Mouse (Mus musculus) kidney, embryonic 16.5 days (tissue): ENCODE results near the gene Heatr5a. TPM values are rescaled to one million over a fixed set of nuclear protein-coding genes. Genes with fewer than 3 reads are reported as not detected.

Experiments used
- ATAC-seq: fragments of 200-750 bp; cut with Nextera tagmentation; 2 replicates; pipeline ENCODE4 v1.8.0; 2017; ENCODE audit warnings: moderate TSS enrichment; ENCODE audit not compliant: low FRiP score, low TSS enrichment
- H3K27ac ChIP-seq: fragments of 300-500 bp; sonication (generic); 2 replicates; pipeline ENCODE4 v1.5.1; 2014; ENCODE audit warnings: low read length
- H3K27me3 ChIP-seq: fragments of 300-500 bp; sonication (generic); 2 replicates; pipeline ENCODE4 v1.6.1; 2014; ENCODE audit warnings: low read length, control low read depth, mixed read lengths; ENCODE audit not compliant: insufficient read depth
- H3K36me3 ChIP-seq: fragments of 300-500 bp; sonication (generic); 2 replicates; pipeline ENCODE4 v1.6.1; 2014; ENCODE audit warnings: low read length, control low read depth, mixed read lengths; ENCODE audit not compliant: insufficient read depth
- H3K4me1 ChIP-seq: fragments of 300-500 bp; sonication (generic); 2 replicates; pipeline ENCODE4 v1.6.1; 2014; ENCODE audit warnings: low read length, control low read depth, mixed read lengths; ENCODE audit not compliant: insufficient read depth
- H3K4me2 ChIP-seq: fragments of 300-500 bp; sonication (generic); replicated peaks from 2 replicates; pipeline ENCODE4 v1.6.1; 2014; ENCODE audit warnings: low read depth, low read length
- H3K4me3 ChIP-seq: fragments of 300-500 bp; sonication (generic); 2 replicates; pipeline ENCODE4 v1.5.1; 2014; ENCODE audit warnings: mild to moderate bottlenecking, low read length
- H3K9ac ChIP-seq: fragments of 300-500 bp; sonication (generic); replicated peaks from 2 replicates; pipeline ENCODE4 v1.6.1; 2014; ENCODE audit warnings: low read length
- H3K9me3 ChIP-seq: fragments of 300-500 bp; sonication (generic); 2 replicates; pipeline ENCODE4 v1.6.1; 2016; ENCODE audit warnings: low read length, control low read depth
- WGBS: fragments of 180-500 bp; shearing (Covaris S2); extraction: QIAGEN DNeasy Blood & Tissue Kit; methylation state at CpG from one replicate; pipeline ENCODE4 v1.1.7; 2014; 5-methylcytosine and 5-hydroxymethylcytosine counted together
- polyA plus RNA-seq: library from polyadenylated mRNA; unstranded; fragments of >200 nt; fragmentation: Nextera tagmentation; extraction: Ambion mirVana; gene quantifications from 2 replicates; pipeline ENCODE4 v1.2.1, GENCODE M21; 2015

Heatr5a gene
- polyA plus RNA-seq: 9.4 and 10.5 TPM in 2 replicates

DNA sequence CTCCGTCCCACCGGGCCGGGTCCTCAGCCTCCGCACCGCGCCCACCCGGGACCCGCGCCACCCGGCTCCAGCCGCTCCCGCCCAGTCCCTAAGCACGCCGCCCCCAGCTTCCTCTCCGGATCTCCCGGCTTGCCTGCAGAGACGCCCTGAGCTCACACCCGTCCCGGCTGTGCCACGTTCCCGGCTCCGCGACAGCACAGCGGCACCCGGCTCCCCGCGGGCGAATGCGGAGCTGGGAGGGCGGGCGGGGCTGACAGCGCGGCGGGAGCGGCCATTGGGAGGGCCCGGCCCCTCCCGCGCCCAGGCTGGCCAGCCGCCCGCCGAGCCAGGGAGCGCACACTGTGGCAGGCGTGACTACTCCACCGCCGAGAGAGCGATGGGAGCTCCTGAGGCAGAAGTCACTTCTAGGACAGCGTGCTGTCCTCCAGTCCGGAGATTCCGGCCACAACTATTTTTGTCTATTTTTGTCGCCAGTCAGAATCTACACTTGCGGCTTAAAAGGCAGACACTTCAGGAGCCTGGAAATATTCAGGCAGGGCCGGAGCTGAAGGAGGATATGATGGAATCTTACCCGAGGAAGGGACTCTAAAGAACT, at the start of gene Heatr5a:
TSS of gene Heatr5a (minus strand) at position 252 of the 595 bp plus-strand sequence.
- H3K4me1 ChIP-seq: peaks cover 10% of the 10 kb centered on the region; the same call in 1 of the 2 replicates
- H3K36me3 ChIP-seq: no peaks in the 10 kb centered on the region
- peak; percentile 99 for ATAC-seq
- peak within 1 kb of the TSS; percentile 64 for H3K4me2 ChIP-seq
- peak within 1 kb of the TSS; percentile 97 for H3K4me3 ChIP-seq
- 0 out of 2 replicates have a peak, but pooled peaks cover 5% of the 10 kb centered on the region for H3K9me3 ChIP-seq
- H3K27me3 ChIP-seq: no peaks in the 10 kb centered on the region
- WGBS: under 1% methylated on average over 50 of the region's 53 CpGs
- H3K9ac ChIP-seq: peak within 1 kb of the TSS; percentile 89
- H3K27ac ChIP-seq: peak within 1 kb of the TSS; percentile 94

- no peaks in the 10 kb centered on the region for H3K9me3 ChIP-seq
- H3K4me3 ChIP-seq: no peak overlapping the region
- no peaks in the 10 kb centered on the region for H3K27me3 ChIP-seq
- no peaks in the 10 kb centered on the region for H3K4me1 ChIP-seq
- H3K4me2 ChIP-seq: no peak overlapping the region
- no peak for ATAC-seq
- no peak overlapping the region for H3K27ac ChIP-seq
- no peaks in the 10 kb centered on the region for H3K36me3 ChIP-seq
- no peak overlapping the region for H3K9ac ChIP-seq
- WGBS: 70% methylated on average over 7 of the region's 7 CpGs
Measured at GRCm38 (mm10) chr12:52014494-52015029, 43.4 kb upstream of the Heatr5a start.

- H3K4me2 ChIP-seq: no peak overlapping the region
- no peak overlapping the region for H3K27ac ChIP-seq
- no peaks in the 10 kb centered on the region for H3K4me1 ChIP-seq
- no peaks in the 10 kb centered on the region for H3K9me3 ChIP-seq
- ATAC-seq: no peak
- H3K36me3 ChIP-seq: no peaks in the 10 kb centered on the region
- H3K4me3 ChIP-seq: no peak overlapping the region
- H3K27me3 ChIP-seq: no peaks in the 10 kb centered on the region
- WGBS: 80% methylated on average over 11 of the region's 11 CpGs
- H3K9ac ChIP-seq: no peak overlapping the region
Measured at GRCm38 (mm10) chr12:52014044-52014443, 42.9 kb upstream of the Heatr5a start.

DNA sequence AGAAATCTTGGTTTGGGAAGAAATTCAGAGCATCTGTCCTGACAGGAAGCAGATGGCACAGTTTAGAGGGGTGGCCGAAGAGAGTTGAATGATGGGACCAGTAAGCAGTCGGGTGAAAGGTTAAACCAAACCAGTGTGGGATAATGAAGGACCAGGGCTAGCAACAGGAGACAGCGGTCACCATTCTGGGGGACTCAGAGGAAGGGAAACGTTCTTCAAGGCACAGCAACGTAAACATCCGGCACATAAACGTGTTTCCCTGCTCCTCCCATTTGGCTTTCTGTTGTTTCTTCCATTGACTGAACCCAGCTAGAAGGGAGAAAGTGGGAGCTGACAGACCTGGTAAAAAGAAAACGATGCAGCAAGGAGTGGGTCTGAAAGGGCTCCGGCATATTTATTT, 42.2 kb upstream of the Heatr5a start:
- ATAC-seq: 0 out of 2 replicates have a peak, but pooled peaks have one; percentile 49
- Histone ChIP-seq H3K27ac (no peak overlapping the region), H3K4me3 (no peak overlapping the region), H3K4me2 (no peak overlapping the region; the same call in 1 of the 2 replicates), H3K4me1 (no peaks in the 10 kb centered on the region), H3K9ac (no peak overlapping the region), H3K9me3 (no peaks in the 10 kb centered on the region), H3K36me3 (no peaks in the 10 kb centered on the region), H3K27me3 (no peaks in the 10 kb centered on the region)
- 15% methylated on average over 9 of the region's 9 CpGs for WGBS

DNA sequence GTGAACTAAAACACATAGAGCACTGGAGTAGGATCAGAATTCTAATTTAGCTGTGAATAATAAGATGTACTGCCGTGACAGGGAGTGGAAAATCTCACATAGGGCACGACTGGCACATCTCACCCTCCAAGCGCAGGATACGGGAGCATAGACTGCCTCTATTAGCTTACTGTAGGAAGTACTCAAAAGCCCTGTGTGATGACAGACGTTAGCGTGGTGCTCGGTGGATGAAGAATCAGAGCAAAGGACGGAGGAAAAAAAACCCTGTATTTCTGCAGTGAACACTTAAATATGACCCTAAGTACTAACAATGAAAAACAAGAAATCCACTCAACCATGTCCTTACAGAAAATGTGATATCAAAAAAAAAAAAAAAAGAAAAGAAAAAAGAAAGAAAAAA, 41.0 kb upstream of the Heatr5a start:
- WGBS: 77% methylated on average over 8 of the region's 8 CpGs
- Histone ChIP-seq H3K4me2 (no peak overlapping the region), H3K27me3 (no peaks in the 10 kb centered on the region), H3K36me3 (no peaks in the 10 kb centered on the region), H3K4me1 (no peaks in the 10 kb centered on the region), H3K9me3 (no peaks in the 10 kb centered on the region), H3K4me3 (no peak overlapping the region), H3K27ac (no peak overlapping the region), H3K9ac (no peak overlapping the region)
- no peak for ATAC-seq

DNA sequence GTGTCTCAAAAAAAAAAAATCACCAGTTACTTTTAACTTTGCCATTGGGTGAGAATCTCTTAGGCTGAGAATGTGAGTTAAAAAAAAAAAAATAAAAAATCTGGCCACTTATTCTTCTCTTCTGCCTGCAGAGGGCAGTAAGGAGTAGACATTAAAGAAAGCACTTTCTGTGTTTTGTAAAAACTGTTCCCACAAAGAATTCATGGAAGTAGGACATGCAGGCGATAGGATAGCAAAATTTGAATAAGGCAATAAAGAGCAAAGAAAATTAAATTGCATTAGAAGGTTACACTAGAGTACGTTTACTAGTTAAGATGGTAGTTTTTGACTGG, 39.5 kb upstream of the Heatr5a start:
- no peak overlapping the region for H3K9ac ChIP-seq
- WGBS: 61% methylated on average over 2 of the region's 2 CpGs

DNA sequence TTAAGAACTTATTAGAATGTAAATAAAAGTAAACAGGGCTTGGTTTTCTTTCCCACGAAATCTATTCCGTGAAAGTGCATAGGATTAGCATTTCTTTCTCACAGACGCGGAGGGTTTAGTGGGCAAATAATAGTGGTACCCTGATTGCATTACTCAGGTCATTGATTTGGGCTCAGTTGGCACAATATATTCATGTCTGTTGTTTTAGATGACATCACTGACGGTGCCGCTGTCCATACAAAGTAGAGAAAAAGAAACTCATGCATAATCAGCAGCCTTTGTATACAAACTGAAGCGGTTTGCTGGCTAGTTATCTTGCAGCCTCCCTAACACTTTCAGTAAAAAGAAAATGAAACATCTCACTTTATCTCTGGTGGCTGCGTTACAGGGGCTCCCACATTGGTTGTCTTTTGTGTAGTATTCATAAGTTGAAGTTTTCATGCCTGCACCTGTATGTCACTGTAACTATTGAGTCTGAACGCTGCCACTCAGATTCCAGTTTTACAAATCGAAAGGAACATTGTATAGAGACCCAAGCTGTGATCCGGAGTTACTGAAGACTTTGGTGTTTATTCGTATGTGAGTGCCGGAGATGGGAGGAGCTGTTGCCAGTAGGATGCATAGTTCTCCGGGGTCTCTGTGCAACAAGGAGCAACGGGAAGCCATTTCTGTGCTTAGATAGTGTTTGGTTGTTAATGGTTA, 39.0 kb upstream of the Heatr5a start:
- 73% methylated on average over 15 of the region's 15 CpGs for WGBS
- Histone ChIP-seq H3K27me3 (no peaks in the 10 kb centered on the region), H3K4me1 (peaks cover 2% of the 10 kb centered on the region; the same call in 1 of the 2 replicates), H3K9me3 (no peaks in the 10 kb centered on the region), H3K27ac (no peak overlapping the region), H3K4me2 (no peak overlapping the region), H3K4me3 (no peak overlapping the region), H3K9ac (no peak overlapping the region), H3K36me3 (no peaks in the 10 kb centered on the region)
- no peak for ATAC-seq

More for the DNA sequence above, 39.5 kb upstream of the Heatr5a start:
- Histone ChIP-seq H3K9me3 (no peaks in the 10 kb centered on the region), H3K4me3 (no peak overlapping the region), H3K4me1 (no peaks in the 10 kb centered on the region), H3K36me3 (no peaks in the 10 kb centered on the region), H3K27ac (no peak overlapping the region), H3K27me3 (no peaks in the 10 kb centered on the region), H3K4me2 (no peak overlapping the region)
- ATAC-seq: no peak

DNA sequence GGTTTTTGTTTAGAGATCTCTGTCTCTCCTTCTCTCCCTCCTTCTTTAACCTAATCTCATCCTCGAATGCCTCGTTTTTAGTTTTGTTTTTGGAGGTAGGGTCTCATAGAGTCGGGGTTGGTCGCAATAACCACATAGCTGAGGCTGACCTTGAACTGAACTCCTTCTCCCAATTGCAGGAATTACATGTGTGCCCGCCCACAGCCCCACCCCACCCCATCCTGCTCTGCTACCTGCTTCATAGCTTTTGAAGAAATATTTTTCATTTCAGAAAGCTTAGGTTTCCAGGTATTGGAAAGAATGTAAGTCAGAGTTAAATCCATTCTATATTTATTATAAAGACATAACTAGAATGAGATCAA, 35.5 kb upstream of the Heatr5a start:
- peak overlapping the region; percentile 86 for H3K9ac ChIP-seq
- H3K27ac ChIP-seq: no peak overlapping the region
- no peaks in the 10 kb centered on the region for H3K36me3 ChIP-seq
- ATAC-seq: peak; percentile 75
- H3K9me3 ChIP-seq: no peaks in the 10 kb centered on the region
- H3K27me3 ChIP-seq: no peaks in the 10 kb centered on the region
- WGBS: 43% methylated on average over 5 of the region's 5 CpGs
- peaks cover 5% of the 10 kb centered on the region; the same call in 1 of the 2 replicates for H3K4me1 ChIP-seq
- peak overlapping the region; percentile 75 for H3K4me2 ChIP-seq
- peak overlapping the region; percentile 86 for H3K4me3 ChIP-seq

DNA sequence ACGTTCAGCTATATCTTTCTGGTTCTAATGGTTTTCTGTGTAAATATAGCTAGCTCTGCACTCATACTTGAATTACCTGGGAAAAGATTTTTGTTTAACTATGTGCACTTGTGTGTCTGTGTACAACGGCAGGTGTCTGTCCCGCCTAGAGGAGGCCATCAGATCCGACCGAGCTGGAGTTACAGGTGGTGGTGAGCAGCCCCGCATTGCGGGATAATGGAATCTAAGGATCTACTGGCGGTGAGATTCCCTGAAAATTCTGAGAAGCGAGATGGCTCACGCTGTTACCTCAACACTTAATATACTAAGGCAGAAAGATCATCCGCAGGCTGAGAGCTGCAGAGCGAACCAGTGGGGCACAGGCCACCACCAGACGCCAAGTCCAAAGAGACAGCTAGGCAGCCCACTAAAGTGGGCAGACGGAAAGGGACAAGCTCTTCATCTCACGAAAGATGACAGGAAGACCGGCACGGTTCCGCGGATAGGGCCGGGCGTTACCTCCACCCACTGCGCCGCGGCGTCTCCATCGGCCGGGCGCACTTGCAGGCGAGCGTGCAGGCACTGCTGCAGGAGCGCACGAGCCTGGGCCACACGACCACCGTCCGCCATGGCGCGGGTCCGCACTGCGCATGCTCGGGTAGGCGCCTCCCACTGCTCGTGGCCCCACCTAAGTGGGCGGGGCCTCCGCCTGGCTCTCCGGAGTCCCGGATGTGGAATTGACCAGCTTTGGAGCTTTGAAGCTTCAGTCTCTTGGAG, 34.9 kb upstream of the Heatr5a start, which contains the start of gene Dtd2:
TSS of gene Dtd2 (minus strand) at position 625 of the 756 bp plus-strand sequence.
- 2% methylated on average over 46 of the region's 46 CpGs for WGBS
- peak within 1 kb of the TSS; percentile 86 for H3K4me3 ChIP-seq
- H3K9me3 ChIP-seq: no peaks in the 10 kb centered on the region
- no peaks in the 10 kb centered on the region for H3K27me3 ChIP-seq
- peak within 1 kb of the TSS; percentile 86 for H3K9ac ChIP-seq
- H3K4me2 ChIP-seq: peak within 1 kb of the TSS; percentile 75
- ATAC-seq: peak; percentile 97
- H3K36me3 ChIP-seq: no peaks in the 10 kb centered on the region
- H3K4me1 ChIP-seq: peaks cover 5% of the 10 kb centered on the region; the same call in 1 of the 2 replicates
- H3K27ac ChIP-seq: peak within 1 kb of the TSS; percentile 73
